Mouse (Mus musculus) lung, adult 18-20 months (tissue): ENCODE measurements around the gene Cabp2.

Experiments
- DNase-seq, 2 experiments: peaks; one replicate each; pipeline ENCODE4 v3.0.0; 2022; ENCODE audit warnings: mixed read lengths in 2 of 2

The Cabp2 gene

GRCm38 (mm10) chr19:4083826-4084225, 2.4 kb downstream of the Cabp2 start:
- DNase-seq = no peak

GRCm38 (mm10) chr19:4084984-4085383, 3.6 kb downstream of the Cabp2 start:
- no peak for DNase-seq

GRCm38 (mm10) chr19:4086156-4086555, 4.8 kb downstream of the Cabp2 start:
- no peak for DNase-seq

GRCm38 (mm10) chr19:4087090-4087489, 5.7 kb downstream of the Cabp2 start:
- no peak for DNase-seq

GRCm38 (mm10) chr19:4088146-4088545, 6.8 kb downstream of the Cabp2 start:
- no peak for DNase-seq

GRCm38 (mm10) chr19:4089128-4089527, 7.8 kb downstream of the Cabp2 start:
- DNase-seq = no peak

- no peak for DNase-seq
These were observed 9.1 kb downstream of the Cabp2 start for GRCm38 (mm10) chr19:4090446-4090845.

- DNase-seq = no peak
These were observed 10.0 kb downstream of the Cabp2 start for GRCm38 (mm10) chr19:4091383-4091782.

GRCm38 (mm10) chr19:4092750-4093149, 11.4 kb downstream of the Cabp2 start:
- DNase-seq = no peak

DNA sequence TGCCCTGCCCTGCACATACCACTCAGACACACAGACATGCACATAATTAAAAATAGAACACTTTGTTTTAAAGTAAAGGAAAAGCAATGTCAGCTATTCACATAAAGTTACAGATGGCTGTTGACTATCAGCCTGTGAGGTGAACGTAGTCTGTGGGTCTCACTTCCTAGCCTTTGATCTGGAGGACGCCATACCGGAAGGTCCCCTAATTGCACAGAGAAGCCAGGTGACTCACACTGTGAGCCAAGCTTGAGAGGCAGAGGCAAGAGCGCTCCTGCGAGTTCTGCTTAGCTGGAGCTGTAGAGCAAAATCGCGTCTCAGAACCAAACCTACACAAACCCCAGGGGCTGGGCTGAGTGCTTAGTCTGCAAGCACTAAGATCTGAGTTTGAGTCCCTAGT, 12.4 kb downstream of the Cabp2 start:
- DNase-seq = no peak

DNA sequence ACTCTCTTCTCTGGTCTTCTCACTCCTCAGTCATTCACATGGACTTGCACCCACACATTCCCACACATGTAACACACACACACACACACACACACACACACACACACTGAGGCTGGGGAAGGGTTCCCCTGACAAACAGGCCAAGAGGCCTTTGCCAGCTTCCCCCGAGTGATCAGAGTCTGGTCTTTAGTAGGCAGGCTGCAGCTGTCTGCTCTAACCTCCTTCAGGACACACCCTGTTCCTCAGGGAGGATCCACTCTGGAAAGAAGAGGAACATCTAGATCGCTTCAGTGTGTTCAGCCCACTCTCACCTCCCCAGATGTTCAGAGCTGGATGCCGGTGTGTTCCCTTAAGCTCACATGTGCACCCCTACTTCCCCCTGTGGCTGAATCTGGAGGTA, 13.0 kb downstream of the Cabp2 start:
- no peak for DNase-seq

DNA sequence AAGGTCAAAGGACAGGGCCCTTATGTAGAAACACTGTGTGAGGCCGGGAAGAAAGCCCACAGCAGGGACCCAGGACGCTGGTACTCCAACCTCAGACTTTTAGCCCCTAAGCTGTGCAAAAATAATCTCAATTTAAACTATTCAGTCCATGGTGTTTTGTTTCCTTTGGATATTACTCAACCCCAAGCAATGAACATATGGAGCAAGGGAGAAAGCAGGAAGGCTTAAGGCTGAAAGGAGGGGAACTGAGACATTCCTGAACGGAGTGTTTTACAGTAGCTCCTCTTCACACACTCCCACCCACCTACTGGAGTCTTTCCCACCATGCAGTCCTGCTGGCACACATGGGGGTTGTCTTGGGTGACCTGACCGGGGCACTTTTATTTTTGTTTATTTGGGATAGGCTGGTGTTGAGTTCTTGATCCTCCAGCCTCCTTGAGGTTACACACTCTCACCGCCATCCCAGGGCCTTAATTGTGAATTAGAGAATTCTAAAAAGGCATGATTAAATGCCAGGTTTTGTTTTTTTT, 13.5 kb downstream of the Cabp2 start:
- no peak for DNase-seq

GRCm38 (mm10) chr19:4095802-4096201, 14.4 kb downstream of the Cabp2 start:
- no peak for DNase-seq

DNA sequence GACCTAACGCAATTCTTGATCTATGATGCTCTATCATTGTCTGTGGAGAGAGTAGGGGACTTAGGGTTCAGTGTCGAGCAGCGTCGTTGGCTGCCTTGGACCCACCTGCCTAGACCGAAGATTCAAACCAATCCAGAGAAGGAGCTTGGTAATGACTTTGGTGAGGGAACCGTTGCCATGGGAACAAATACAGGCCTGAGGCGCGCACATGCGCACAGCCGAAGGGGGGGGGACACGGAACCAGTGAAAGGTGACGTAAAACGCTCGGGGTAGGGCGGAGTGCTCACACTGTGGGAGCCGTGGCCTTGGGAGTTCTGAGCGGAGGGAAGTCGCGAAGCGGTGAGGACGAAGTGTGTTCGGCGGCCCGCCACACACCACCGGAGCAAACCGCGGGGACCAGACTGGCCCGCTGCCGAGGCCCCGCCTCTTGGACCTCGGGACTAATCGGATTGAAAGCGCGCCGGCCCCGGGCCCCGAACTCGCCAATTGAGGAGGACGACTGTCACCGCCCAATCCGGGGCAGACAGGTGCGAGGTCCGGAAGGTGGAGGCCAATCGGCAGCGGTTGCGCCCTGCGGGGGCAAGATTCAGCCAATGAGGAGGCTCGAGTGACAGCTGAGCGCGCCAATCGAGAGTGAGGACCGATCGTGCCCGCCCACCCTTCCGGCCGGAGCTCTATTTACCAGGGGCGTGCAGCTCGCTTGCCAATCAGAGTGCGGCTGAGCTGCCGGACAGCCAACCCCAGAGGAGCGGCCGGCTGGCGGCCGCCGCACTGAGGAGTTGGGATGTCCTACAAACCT, 15.5 kb downstream of the Cabp2 start, which contains the start of gene Cdk2ap2:
Gene Cdk2ap2 (plus strand): TSS at position 541 of the 799 bp plus-strand sequence.
- DNase-seq = peak; percentile 100

GRCm38 (mm10) chr19:4097441-4097825, 16.1 kb downstream of the Cabp2 start:
- peak; percentile 92 to 93 for DNase-seq

GRCm38 (mm10) chr19:4098426-4098825, 17.0 kb downstream of the Cabp2 start:
- DNase-seq = no peak

- DNase-seq = peak; percentile 93 to 96
These were observed 17.7 kb downstream of the Cabp2 start for GRCm38 (mm10) chr19:4099056-4099455.

- peak; percentile 87 to 88 for DNase-seq
These were observed 18.7 kb downstream of the Cabp2 start, which contains the start of gene Pitpnm1 for GRCm38 (mm10) chr19:4099837-4100717. Pitpnm1 (plus strand) TSS chr19:4099998.

- peak in 1 of 2 experiments; percentile 38 for DNase-seq
These were observed 19.4 kb downstream of the Cabp2 start for GRCm38 (mm10) chr19:4100718-4101261.

- no peak for DNase-seq
These were observed 20.1 kb downstream of the Cabp2 start for GRCm38 (mm10) chr19:4101466-4101865.

- no peak for DNase-seq
These were observed 20.7 kb downstream of the Cabp2 start for GRCm38 (mm10) chr19:4102049-4102448.

- DNase-seq = no peak
These were observed 21.2 kb downstream of the Cabp2 start for GRCm38 (mm10) chr19:4102626-4103025.

GRCm38 (mm10) chr19:4103294-4103693, 21.9 kb downstream of the Cabp2 start:
- no peak for DNase-seq
